Mouse (Mus musculus): ENCODE data around the gene Lrrc47.

Gene Lrrc47

GRCm38 (mm10) chr4:154023754-154024601 lies 12.4 kb downstream of the Lrrc47 start:
- DNase-seq (ENCODE audit: extremely low spot score), result peak; percentile 19

DNA sequence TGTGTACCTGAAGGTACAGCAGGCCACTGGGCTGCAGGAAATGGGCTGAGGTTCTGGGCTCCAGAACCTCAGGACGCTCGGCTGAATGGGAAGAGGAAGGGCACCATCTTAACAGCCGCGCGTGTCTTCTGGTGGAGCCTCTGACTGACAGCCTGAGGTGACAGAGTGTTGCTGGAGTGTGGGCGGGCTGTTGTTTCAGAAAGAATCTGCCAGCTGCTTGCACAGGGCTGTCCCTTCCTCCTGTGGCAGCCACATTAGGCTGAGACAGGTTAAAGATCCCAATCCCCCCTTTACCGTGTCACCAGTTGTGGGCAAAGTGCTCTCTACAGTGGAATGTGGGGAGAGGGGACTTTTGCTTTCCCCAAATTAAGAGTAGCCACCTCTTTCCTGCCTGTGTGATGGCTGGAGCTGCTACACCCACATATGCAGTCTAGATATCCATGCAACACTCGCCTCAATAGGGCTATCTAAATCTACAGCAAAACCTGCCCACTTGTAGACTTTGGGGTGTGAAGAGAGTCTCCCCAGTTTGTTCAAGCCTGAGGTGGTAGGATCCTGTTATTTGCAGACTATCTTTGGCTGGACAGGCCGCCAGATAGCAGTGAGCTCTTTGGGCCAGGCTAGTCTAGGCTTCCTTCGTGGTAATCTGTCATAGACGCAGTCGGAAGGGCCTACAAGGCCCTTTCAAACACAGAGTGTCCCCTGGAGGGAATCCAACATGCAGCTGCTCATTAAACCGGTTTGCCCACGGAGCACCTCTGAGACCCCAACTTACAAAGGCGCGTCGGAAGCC lies 13.4 kb downstream of the Lrrc47 start:
- DNase-seq (ENCODE audit: extremely low spot score), result no peak

- peak; percentile 74 for DNase-seq (ENCODE audit: extremely low spot score)
These were observed 14.3 kb downstream of the Lrrc47 start, which contains the start of gene Smim1 for GRCm38 (mm10) chr4:154025641-154026440. Gene Smim1 (minus strand): TSS chr4:154026230.

GRCm38 (mm10) chr4:154026441-154026761 lies 14.9 kb downstream of the Lrrc47 start:
- DNase-seq (ENCODE audit: extremely low spot score), result no peak

DNA sequence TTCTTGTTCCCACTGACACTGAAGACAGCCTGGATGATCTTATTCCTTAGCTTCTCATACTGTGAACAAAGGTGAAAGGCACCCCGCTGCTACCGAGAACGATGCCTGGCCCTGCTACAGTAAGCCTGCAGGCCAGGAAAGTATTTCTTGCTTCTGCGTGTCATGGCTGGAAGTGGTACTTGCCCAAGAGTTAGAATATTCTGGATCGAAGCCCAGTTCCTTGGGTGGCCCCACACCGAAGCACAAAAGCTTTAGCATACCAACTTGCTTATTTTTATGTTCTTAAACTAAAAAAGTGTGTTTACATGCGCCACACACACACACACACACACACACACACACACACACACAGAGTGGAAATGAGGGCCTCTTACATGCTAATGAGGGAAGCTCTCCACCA lies 16.5 kb downstream of the Lrrc47 start:
- DNase-seq (ENCODE audit: extremely low spot score), result no peak

DNA sequence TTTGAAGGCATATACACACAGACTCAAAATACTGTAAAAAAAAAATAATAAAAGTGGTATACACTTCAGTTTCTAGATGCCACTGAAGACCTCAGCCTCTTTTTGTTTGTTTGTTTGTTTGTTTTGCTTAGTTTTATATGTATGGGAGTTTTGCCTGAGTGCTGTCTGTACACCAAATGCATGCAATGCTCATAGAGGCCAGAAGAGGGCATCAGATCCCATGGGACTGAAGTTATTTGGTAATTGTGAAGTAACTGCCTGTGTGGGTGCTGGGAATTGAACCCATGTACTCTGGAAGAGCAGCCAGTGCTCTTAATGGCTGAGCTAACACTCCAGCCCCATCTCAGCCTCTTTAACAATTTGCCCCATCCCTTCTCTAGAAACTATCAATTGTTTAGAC lies 17.1 kb downstream of the Lrrc47 start:
- DNase-seq (ENCODE audit: extremely low spot score), result no peak

- DNase-seq (ENCODE audit: extremely low spot score), result no peak
These were observed 25.6 kb downstream of the Lrrc47 start for GRCm38 (mm10) chr4:154037123-154037522.

DNA sequence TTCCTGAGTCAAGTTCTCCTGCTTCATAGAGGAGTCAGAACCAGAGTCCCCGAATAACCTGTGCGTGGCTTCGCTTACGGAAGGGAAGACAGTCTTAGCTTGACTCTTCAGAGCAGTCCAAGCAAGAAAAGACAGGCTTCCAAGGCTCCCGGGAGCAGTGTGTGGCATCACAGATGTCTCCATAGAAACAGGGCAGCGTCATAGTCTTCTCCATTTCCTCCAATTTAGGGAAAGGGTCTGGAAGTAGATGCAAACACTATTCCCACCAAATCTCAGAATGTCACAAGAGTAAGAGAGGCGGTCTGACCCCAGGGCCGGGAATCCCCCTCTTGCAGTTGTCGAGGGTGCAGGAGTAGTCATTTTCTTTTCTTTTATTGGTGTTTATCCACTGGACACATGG lies 31.0 kb downstream of the Lrrc47 start, which contains the start of gene Ccdc27:
Gene Ccdc27, minus strand, starts transcription at position 101 of the 400 bp plus-strand sequence.
- DNase-seq (ENCODE audit: extremely low spot score), result no peak

- no peak for DNase-seq (ENCODE audit: extremely low spot score)
These were observed 34.3 kb downstream of the Lrrc47 start for GRCm38 (mm10) chr4:154045837-154046236.

DNA sequence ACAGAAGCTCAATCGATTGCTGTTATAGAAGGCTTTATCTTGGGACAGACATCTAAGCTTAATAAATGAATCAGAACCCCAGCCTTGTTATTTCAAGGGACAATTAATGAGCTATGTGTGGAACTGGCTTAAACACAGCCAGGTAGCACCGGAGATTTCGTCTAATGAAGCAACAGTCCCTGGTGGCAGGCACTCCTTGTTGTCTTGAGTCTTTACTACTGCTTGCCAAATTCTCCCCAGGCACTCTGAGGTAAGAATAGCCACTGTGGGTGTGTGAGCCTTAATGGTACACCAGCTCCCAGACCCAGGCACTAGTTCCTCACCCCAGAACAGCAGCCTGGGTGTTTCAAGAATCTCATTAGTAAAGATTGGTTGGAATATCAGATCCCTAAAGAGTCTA lies 39.9 kb downstream of the Lrrc47 start:
- no peak for DNase-seq (ENCODE audit: extremely low spot score)

DNA sequence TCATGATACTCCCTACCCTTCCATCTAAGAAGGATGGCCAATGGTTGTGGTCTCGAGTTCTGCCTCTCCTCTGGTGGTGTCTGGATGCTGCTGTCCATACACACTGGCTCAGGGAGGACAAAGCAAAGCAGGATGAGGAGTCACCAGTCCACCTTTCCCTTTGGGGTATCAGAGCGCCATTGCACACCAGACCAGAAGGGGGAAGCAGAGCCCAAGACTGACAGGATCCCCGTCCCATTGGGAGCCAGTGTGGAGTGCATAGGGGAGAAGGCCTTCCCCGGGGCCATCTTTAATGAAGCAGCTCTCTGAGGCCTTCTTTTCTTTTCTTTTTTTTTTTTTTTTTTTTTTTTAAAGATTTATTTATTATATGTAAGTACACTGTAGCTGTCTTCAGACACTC lies 41.5 kb downstream of the Lrrc47 start:
- no peak for DNase-seq (ENCODE audit: extremely low spot score)

DNA sequence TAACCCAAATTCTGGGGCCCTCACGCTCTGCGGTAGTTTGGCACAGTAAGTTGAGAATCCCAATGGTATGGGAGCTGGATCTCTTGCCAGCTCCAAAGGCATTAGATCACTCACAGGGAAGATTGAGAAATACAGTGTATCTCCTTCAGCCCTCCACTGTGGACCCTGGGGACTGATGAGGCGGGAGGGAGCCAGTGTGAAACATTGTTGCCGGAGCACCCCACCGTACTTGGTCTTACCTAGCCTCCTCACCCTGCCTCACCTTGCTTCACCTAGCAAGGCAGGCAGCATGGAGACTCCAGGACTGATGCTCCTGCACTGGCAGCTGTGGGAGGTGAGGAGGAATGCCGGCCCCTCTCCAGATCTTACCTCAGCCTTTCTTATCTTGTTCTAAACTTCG lies 44.0 kb downstream of the Lrrc47 start:
- no peak for DNase-seq (ENCODE audit: extremely low spot score)

DNA sequence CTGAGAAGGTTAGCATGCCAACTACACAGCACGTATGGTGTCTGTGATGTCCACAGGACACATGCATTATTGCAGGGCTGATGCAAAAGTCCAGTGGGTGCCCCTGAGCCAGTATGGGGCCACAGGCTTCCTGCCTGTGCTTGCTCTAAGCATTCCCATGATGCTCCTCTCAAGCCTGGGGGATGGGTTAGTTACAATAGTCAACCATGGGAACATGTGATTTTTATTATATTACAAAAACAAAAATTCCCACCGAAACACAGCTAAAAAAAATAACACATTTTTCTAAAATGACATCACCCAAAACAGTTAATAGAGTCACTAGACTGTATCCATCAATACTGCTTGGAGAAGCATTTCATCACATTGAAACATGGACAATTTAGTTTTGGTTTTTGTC lies 44.5 kb downstream of the Lrrc47 start:
- DNase-seq (ENCODE audit: extremely low spot score), result no peak

- DNase-seq (ENCODE audit: extremely low spot score), result no peak
These were observed 45.1 kb downstream of the Lrrc47 start for GRCm38 (mm10) chr4:154056661-154057060.

DNA sequence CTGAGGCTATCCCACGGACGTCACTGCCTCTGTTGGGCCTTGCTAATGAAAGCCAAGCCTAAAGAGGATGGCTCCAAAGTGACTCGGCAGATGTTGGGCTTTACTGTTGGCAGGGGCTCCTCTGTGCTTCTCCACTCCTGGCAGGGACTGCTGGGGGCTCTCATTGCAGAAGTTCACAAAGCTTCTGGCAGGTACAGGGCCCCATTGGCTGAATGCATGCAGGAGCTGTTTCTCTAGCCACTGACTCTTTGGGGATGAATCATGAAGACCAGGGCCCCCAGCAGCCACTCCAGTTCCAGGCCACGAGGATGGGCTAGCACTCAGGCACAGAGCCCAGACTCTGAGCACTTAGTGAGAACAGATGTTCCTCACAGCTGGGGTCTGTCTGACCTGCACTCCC lies 46.2 kb downstream of the Lrrc47 start:
- no peak for DNase-seq (ENCODE audit: extremely low spot score)

DNA sequence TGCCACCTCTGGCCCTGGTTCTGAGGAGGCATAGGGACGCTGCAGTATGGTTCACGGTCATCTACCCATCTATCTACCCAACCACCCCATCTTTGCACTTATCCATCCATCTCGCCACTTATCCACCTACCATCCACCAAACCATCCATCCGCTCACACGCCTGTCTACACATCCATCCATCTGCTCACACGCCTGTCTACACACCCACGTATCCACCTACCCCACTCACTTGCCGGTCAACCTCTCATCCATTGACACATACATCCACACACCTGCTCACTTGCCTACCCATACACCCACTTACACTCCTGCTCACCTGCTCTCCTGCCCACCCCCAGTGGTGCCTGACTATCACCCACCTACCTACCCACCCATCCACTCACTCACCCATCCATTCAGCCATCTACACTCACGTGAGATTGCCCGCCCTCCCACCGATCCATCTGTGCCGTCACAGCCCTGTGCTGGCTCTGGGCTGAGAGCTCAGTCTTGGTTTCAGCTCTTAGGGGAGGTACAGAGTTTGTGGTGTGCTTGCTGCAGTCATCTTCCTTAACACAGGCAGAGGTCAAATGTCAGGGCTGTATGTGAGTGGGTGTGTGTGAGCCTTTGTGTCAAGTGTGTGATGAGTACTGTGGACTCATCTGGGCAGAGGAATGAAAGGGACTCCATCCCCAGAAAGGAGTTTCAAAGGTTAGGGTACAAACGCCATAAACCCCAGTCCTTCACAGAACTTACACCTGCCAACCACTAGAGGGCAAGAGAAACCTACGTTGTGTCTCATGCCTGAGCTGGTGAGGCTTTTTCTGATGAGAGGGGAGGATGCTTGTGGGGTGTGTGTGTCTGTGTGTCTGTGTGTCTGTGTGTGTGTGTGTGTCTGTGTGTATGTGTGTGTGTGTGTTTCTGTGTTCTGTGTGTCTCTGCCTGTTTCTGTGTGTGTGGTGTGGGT lies 53.6 kb downstream of the Lrrc47 start:
- peak; percentile 16 for DNase-seq (ENCODE audit: extremely low spot score)

GRCm38 (mm10) chr4:154070896-154071295 lies 59.4 kb downstream of the Lrrc47 start:
- peak; percentile 53 for DNase-seq (ENCODE audit: extremely low spot score)
